10 mouse cellular contexts compared by ENCODE assay signal in the genomic region with DNA sequence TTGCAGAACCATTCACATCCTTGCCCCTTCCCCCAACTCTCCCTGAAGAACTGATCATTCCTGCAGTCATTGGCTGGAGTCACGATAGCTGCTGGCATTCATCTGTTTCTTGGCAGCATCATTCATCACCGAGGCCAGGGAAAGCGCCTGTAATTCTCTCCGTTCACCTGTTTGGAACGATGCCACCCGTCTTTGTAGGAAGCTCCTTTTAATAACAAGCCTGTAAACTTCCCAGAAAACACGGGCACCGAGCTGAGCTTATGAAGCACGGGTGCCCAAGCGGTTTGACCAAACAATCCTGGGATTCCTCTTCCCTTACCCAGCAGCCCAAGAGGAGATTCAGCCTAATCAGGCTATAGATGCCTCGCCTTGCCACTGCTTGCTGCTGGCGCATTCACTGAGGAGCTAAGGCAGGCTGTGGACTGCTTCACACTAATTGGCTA.
DNase-seq lines count a peak whose midpoint lies in the region; ATAC-seq and TF ChIP-seq lines count a peak whose summit lies in the region.
"Had no signal": no experiment of that assay in that cellular context is flagged by ENCODE, and none has a peak within 500 bp of the region (broad histone marks: within the 10 kb centered on the region; RNA-seq: fewer than 3 reads in every experiment).

No protein-coding gene starts in this region.

- 30% methylated on average over 12 of the region's 12 CpGs for WGBS in heart, postnatal 0 days
- WGBS in heart, embryonic 10.5 days, result 62% methylated on average over 12 of the region's 12 CpGs
- WGBS in neural tube, embryonic 12.5 days, result 60% methylated on average over 12 of the region's 12 CpGs
- WGBS in forebrain, embryonic 16.5 days, result 14% methylated on average over 12 of the region's 12 CpGs

- TF ChIP-seq EP300 in heart, postnatal 0 days (IDR thresholded peaks at IDR 0.05; ENCODE audit: low read depth), result no peak

- 0 out of 2 replicates have a peak, but pooled peaks have one; percentile 2 for TF ChIP-seq CTCF in heart, postnatal 0 days (IDR thresholded peaks at IDR 0.05; ENCODE audit: low read depth)

- H3K4me2 ChIP-seq in heart, postnatal 0 days (ENCODE audit: low read depth, low read length), result peak overlapping the region; percentile 18; the same call in 1 of the 2 replicates
- peak overlapping the region; percentile 24; the same call in 1 of the 2 replicates for H3K4me2 ChIP-seq in neural tube, embryonic 12.5 days (replicated peaks)
- H3K4me2 ChIP-seq in forebrain, embryonic 16.5 days (ENCODE audit: low read length), result peak overlapping the region; percentile 32

- no peaks in the 10 kb centered on the region for H3K9me3 ChIP-seq in heart, postnatal 0 days (replicated peaks; ENCODE audit: control insufficient read depth, low read length)
- no peaks in the 10 kb centered on the region for H3K9me3 ChIP-seq in heart, embryonic 10.5 days
- no peaks in the 10 kb centered on the region for H3K9me3 ChIP-seq in neural tube, embryonic 12.5 days
- no peaks in the 10 kb centered on the region for H3K9me3 ChIP-seq in forebrain, embryonic 16.5 days (ENCODE audit: control insufficient read depth, low read length)
- H3K9me3 ChIP-seq: megakaryocyte, embryonic 14.5 days had no signal

- no peak for ATAC-seq in heart, postnatal 0 days (ENCODE audit: insufficient read depth, low read depth)
- 0 out of 2 replicates have a peak, but pooled peaks have one; percentile 37 for ATAC-seq in neural tube, embryonic 12.5 days (ENCODE audit: low FRiP score, low read depth)
- peak; percentile 83 for ATAC-seq in forebrain, embryonic 16.5 days
- no peak for ATAC-seq in megakaryocyte, adult 5-6 weeks (ENCODE audit: poor library complexity, severe bottlenecking)

- peak overlapping the region; percentile 59; the same call in 1 of the 2 replicates for H3K27ac ChIP-seq in heart, postnatal 0 days (ENCODE audit: low read depth)
- no peak overlapping the region; the same call in 1 of the 2 replicates for H3K27ac ChIP-seq in heart, embryonic 10.5 days
- H3K27ac ChIP-seq in neural tube, embryonic 12.5 days, result no peak overlapping the region
- H3K27ac ChIP-seq in forebrain, embryonic 16.5 days (ENCODE audit: low read length), result peak overlapping the region; percentile 31

- DNase-seq in heart, postnatal 0 days (ENCODE audit: low spot score), result no peak
- DNase-seq in heart, embryonic 10.5 days (ENCODE audit: low spot score), result no peak
- no peak for DNase-seq in neural tube, embryonic 10.5 days (ENCODE audit: extremely low spot score, low spot score)
- peak; percentile 30 for DNase-seq in right cerebral cortex, postnatal 4 days
- no peak for DNase-seq in adrenal gland, postnatal 14 days
- DNase-seq: thymus, adult 2 months had no signal

- H3K36me3 ChIP-seq in heart, postnatal 0 days (replicated peaks; ENCODE audit: control insufficient read depth, insufficient read depth, low read length), result no peaks in the 10 kb centered on the region
- no peaks in the 10 kb centered on the region for H3K36me3 ChIP-seq in heart, embryonic 10.5 days
- H3K36me3 ChIP-seq in neural tube, embryonic 12.5 days, result peaks cover 11% of the 10 kb centered on the region
- H3K36me3 ChIP-seq in forebrain, embryonic 16.5 days (ENCODE audit: control insufficient read depth, insufficient read depth), result no peaks in the 10 kb centered on the region

- no peak overlapping the region for H3K4me3 ChIP-seq in heart, postnatal 0 days (ENCODE audit: low read depth, low read length)
- no peak overlapping the region for H3K4me3 ChIP-seq in heart, embryonic 10.5 days
- H3K4me3 ChIP-seq in neural tube, embryonic 12.5 days, result no peak overlapping the region
- no peak overlapping the region for H3K4me3 ChIP-seq in forebrain, embryonic 16.5 days (replicated peaks; ENCODE audit: low read length)
- H3K4me3 ChIP-seq: megakaryocyte, embryonic 14.5 days had no signal

- peaks cover 33% of the 10 kb centered on the region for H3K4me1 ChIP-seq in heart, postnatal 0 days (ENCODE audit: control insufficient read depth, insufficient read depth)
- H3K4me1 ChIP-seq in heart, embryonic 10.5 days, result peaks cover 34% of the 10 kb centered on the region
- H3K4me1 ChIP-seq in neural tube, embryonic 12.5 days, result peaks cover 17% of the 10 kb centered on the region
- peaks cover 21% of the 10 kb centered on the region for H3K4me1 ChIP-seq in forebrain, embryonic 16.5 days (replicated peaks; ENCODE audit: control insufficient read depth, insufficient read depth, low read length)
- H3K4me1 ChIP-seq: megakaryocyte, embryonic 14.5 days had no signal

- no peak overlapping the region for H3K9ac ChIP-seq in heart, postnatal 0 days (replicated peaks; ENCODE audit: low read depth, low read length)
- no peak overlapping the region for H3K9ac ChIP-seq in neural tube, embryonic 12.5 days
- peak overlapping the region; percentile 22; the same call in 1 of the 2 replicates for H3K9ac ChIP-seq in forebrain, embryonic 16.5 days (replicated peaks; ENCODE audit: low read depth, low read length)

- H3K27me3 ChIP-seq in heart, postnatal 0 days (ENCODE audit: control insufficient read depth, insufficient read depth, low read length), result no peaks in the 10 kb centered on the region
- H3K27me3 ChIP-seq in heart, embryonic 10.5 days (ENCODE audit: insufficient read depth, poor library complexity, severe bottlenecking), result no peaks in the 10 kb centered on the region
- no peaks in the 10 kb centered on the region for H3K27me3 ChIP-seq in neural tube, embryonic 12.5 days (replicated peaks)
- no peaks in the 10 kb centered on the region for H3K27me3 ChIP-seq in forebrain, embryonic 16.5 days (replicated peaks; ENCODE audit: control insufficient read depth, insufficient read depth, low read length)

Comparison
In these comparisons a context has a peak if more than half of its experiments do, and no peak if none do; other contexts are left out.
1. H3K27ac ChIP-seq: peak in heart, postnatal 0 days (single experiment) and forebrain, embryonic 16.5 days (single experiment); none in heart, embryonic 10.5 days (single experiment) and neural tube, embryonic 12.5 days (single experiment).
2. ATAC-seq: peak in neural tube, embryonic 12.5 days (single experiment) and forebrain, embryonic 16.5 days (single experiment); none in heart, postnatal 0 days (single experiment) and megakaryocyte, adult 5-6 weeks (single experiment).
3. Peak in every context shown above with its lines, with median percentiles within 50 percentile points of each other: H3K4me2 ChIP-seq.